Mouse (Mus musculus) midbrain, postnatal 0 days (tissue): ENCODE measurements at regions not wholly inside any gene's neighbourhood (a gene's known extent, or its start where the extent isn't known, plus 50 kb on each side); places are given as distances from the start of the nearest gene placed in this dataset.

Source experiments
- ATAC-seq: fragments of 200-750 bp; cut with Nextera tagmentation; 2 replicates; pipeline ENCODE4 v1.8.0; 2017; ENCODE audit warnings: moderate number of reproducible peaks, mild to moderate bottlenecking, moderate TSS enrichment, moderate library complexity; ENCODE audit not compliant: low FRiP score
- DNase-seq: peaks from one replicate; pipeline ENCODE4 v3.0.0-alpha.2; 2015; ENCODE audit warnings: low spot score
- H3K27ac ChIP-seq: fragments of 300-500 bp; sonication (generic); 2 replicates; pipeline ENCODE4 v1.5.1; 2014; ENCODE audit warnings: low read depth, mild to moderate bottlenecking, low read length, mixed read lengths
- H3K27me3 ChIP-seq: fragments of 300-500 bp; sonication (generic); 2 replicates; pipeline ENCODE4 v1.6.1; 2014; ENCODE audit warnings: low read length, control low read depth, mixed read lengths; ENCODE audit not compliant: insufficient read depth
- H3K36me3 ChIP-seq: fragments of 300-500 bp; sonication (generic); 2 replicates; pipeline ENCODE4 v1.6.1; 2014; ENCODE audit warnings: low read length, control low read depth, mixed read lengths; ENCODE audit not compliant: insufficient read depth
- H3K4me1 ChIP-seq: fragments of 300-500 bp; sonication (generic); 2 replicates; pipeline ENCODE4 v1.6.1; 2014; ENCODE audit warnings: mild to moderate bottlenecking, control low read depth, antibody characterized with exemption, low read length, mixed read lengths; ENCODE audit not compliant: insufficient read depth
- H3K4me2 ChIP-seq: fragments of 300-500 bp; sonication (generic); 2 replicates; pipeline ENCODE4 v1.6.1; 2014; ENCODE audit warnings: low read depth, mild to moderate bottlenecking, low read length, mixed read lengths; ENCODE audit not compliant: poor library complexity, severe bottlenecking
- H3K4me3 ChIP-seq: fragments of 300-500 bp; sonication (generic); 2 replicates; pipeline ENCODE4 v1.5.1; 2014; ENCODE audit warnings: low read depth, mild to moderate bottlenecking, low read length, moderate library complexity
- H3K9ac ChIP-seq: fragments of 300-500 bp; sonication (generic); replicated peaks from 2 replicates; pipeline ENCODE4 v1.6.1; 2014; ENCODE audit warnings: mild to moderate bottlenecking, low read length, moderate library complexity, mixed read lengths; ENCODE audit not compliant: poor library complexity, severe bottlenecking
- H3K9me3 ChIP-seq: fragments of 300-500 bp; sonication (generic); 2 replicates; pipeline ENCODE4 v1.6.1; 2016; ENCODE audit warnings: low read length, control low read depth
- CTCF ChIP-seq: IDR thresholded peaks from 2 replicates; pipeline ENCODE4 v1.5.1; 2016; ENCODE audit warnings: antibody characterized with exemption, mild to moderate bottlenecking
- WGBS: fragments of 180-500 bp; shearing (Covaris S2); extraction: QIAGEN DNeasy Blood & Tissue Kit; methylation state at CpG from one replicate; pipeline ENCODE4 v1.1.7; 2014; 5-methylcytosine and 5-hydroxymethylcytosine counted together

GRCm38 (mm10) chr1:67518295-67518694 is 395.5 kb downstream of the Cps1 start:
- H3K9me3 ChIP-seq, result no peaks in the 10 kb centered on the region
- ATAC-seq, result no peak
- no peak overlapping the region for H3K4me2 ChIP-seq
- 85% methylated on average over 3 of the region's 3 CpGs for WGBS
- no peaks in the 10 kb centered on the region for H3K36me3 ChIP-seq
- no peak overlapping the region for H3K4me3 ChIP-seq
- no peak overlapping the region for H3K27ac ChIP-seq
- no peak overlapping the region for H3K9ac ChIP-seq
- H3K4me1 ChIP-seq, result no peaks in the 10 kb centered on the region
- no peaks in the 10 kb centered on the region for H3K27me3 ChIP-seq
- TF ChIP-seq CTCF, result no peak
- DNase-seq, result no peak

GRCm38 (mm10) chr1:67558728-67559127 is 435.9 kb downstream of the Cps1 start:
- no peak overlapping the region for H3K4me2 ChIP-seq
- ATAC-seq, result no peak
- no peaks in the 10 kb centered on the region for H3K27me3 ChIP-seq
- no peak for DNase-seq
- no peak overlapping the region for H3K4me3 ChIP-seq
- TF ChIP-seq CTCF, result no peak
- no peaks in the 10 kb centered on the region for H3K9me3 ChIP-seq
- H3K4me1 ChIP-seq, result no peaks in the 10 kb centered on the region
- no peak overlapping the region for H3K9ac ChIP-seq
- H3K27ac ChIP-seq, result no peak overlapping the region
- H3K36me3 ChIP-seq, result no peaks in the 10 kb centered on the region

GRCm38 (mm10) chr1:67559179-67559578 is 436.4 kb downstream of the Cps1 start:
- DNase-seq, result peak; percentile 35
- peak; percentile 75 for TF ChIP-seq CTCF
- no peak for ATAC-seq

GRCm38 (mm10) chr1:67571616-67572015 is 448.8 kb downstream of the Cps1 start:
- ATAC-seq (no peak), DNase-seq (no peak)
- H3K4me2 ChIP-seq, result no peak overlapping the region
- no peaks in the 10 kb centered on the region for H3K9me3 ChIP-seq
- no peak overlapping the region for H3K9ac ChIP-seq
- no peak overlapping the region for H3K27ac ChIP-seq
- no peaks in the 10 kb centered on the region for H3K4me1 ChIP-seq
- 74% methylated on average over 1 of the region's 1 CpGs for WGBS
- no peak overlapping the region for H3K4me3 ChIP-seq
- no peak for TF ChIP-seq CTCF
- no peaks in the 10 kb centered on the region for H3K36me3 ChIP-seq
- H3K27me3 ChIP-seq, result no peaks in the 10 kb centered on the region

More at GRCm38 (mm10) chr1:67559179-67559578, 436.4 kb downstream of the Cps1 start:
- H3K27ac ChIP-seq, result no peak overlapping the region
- H3K9me3 ChIP-seq, result no peaks in the 10 kb centered on the region
- 28% methylated on average over 1 of the region's 1 CpGs for WGBS
- no peak overlapping the region for H3K9ac ChIP-seq
- H3K27me3 ChIP-seq, result no peaks in the 10 kb centered on the region
- no peak overlapping the region for H3K4me3 ChIP-seq
- no peaks in the 10 kb centered on the region for H3K36me3 ChIP-seq
- H3K4me1 ChIP-seq, result no peaks in the 10 kb centered on the region
- no peak overlapping the region for H3K4me2 ChIP-seq

- DNase-seq (no peak), ATAC-seq (no peak)
- H3K36me3 ChIP-seq, result no peaks in the 10 kb centered on the region
- H3K4me1 ChIP-seq, result no peaks in the 10 kb centered on the region
- no peak overlapping the region for H3K4me3 ChIP-seq
- no peak overlapping the region for H3K27ac ChIP-seq
- WGBS, result 89% methylated on average over 2 of the region's 2 CpGs
- H3K9me3 ChIP-seq, result no peaks in the 10 kb centered on the region
- H3K9ac ChIP-seq, result no peak overlapping the region
- H3K4me2 ChIP-seq, result no peak overlapping the region
- no peak for TF ChIP-seq CTCF
- H3K27me3 ChIP-seq, result no peaks in the 10 kb centered on the region
Measured at GRCm38 (mm10) chr1:67579732-67580131, 456.9 kb downstream of the Cps1 start.
